Mouse (Mus musculus) kidney, adult 2 months (tissue): ENCODE measurements around the gene Gm498. TPM values are rescaled to one million over a fixed set of nuclear protein-coding genes. Genes with fewer than 3 reads are reported as not detected.

Source experiments
- DNase-seq: peaks from one replicate; pipeline ENCODE4 v3.0.0; 2021
- H3K27ac ChIP-seq: fragments of 200-500 bp; 2 replicates; pipeline ENCODE4 v1.5.1; 2012; ENCODE audit warnings: low read depth, low read length, control low read depth, inconsistent platforms; ENCODE audit not compliant: insufficient read depth
- H3K27me3 ChIP-seq: fragments of 200-500 bp; replicated peaks from 2 replicates; pipeline ENCODE4 v1.6.1; 2012; ENCODE audit warnings: mild to moderate bottlenecking, moderate library complexity, low read length, inconsistent platforms; ENCODE audit not compliant: control insufficient read depth, insufficient read depth
- H3K36me3 ChIP-seq: fragments of 200-500 bp; 2 replicates; pipeline ENCODE4 v1.6.1; 2012; ENCODE audit warnings: mild to moderate bottlenecking, moderate library complexity, low read length, inconsistent platforms; ENCODE audit not compliant: control insufficient read depth, insufficient read depth
- H3K4me1 ChIP-seq: fragments of 200-500 bp; 2 replicates; pipeline ENCODE4 v1.6.1; 2011; ENCODE audit warnings: low read length; ENCODE audit not compliant: control insufficient read depth, insufficient read depth
- H3K4me3 ChIP-seq: fragments of 200-500 bp; 2 replicates; pipeline ENCODE4 v1.5.1; 2011; ENCODE audit warnings: mild to moderate bottlenecking, low read depth, low read length, control low read depth; ENCODE audit not compliant: insufficient read depth
- CTCF ChIP-seq: fragments of 200-500 bp; conservative IDR thresholded peaks from 2 replicates; pipeline ENCODE4 v1.5.1; 2011; ENCODE audit warnings: low read depth, mild to moderate bottlenecking, control low read depth, low read length, moderate library complexity, mixed read lengths; ENCODE audit not compliant: insufficient read depth, insufficient read length
- POLR2A ChIP-seq: fragments of 200-500 bp; IDR thresholded peaks from one replicate; pipeline ENCODE4 v1.6.1; 2011; ENCODE audit warnings: low read depth, low read length, control low read depth
- WGBS: fragments of 180-500 bp; shearing (Covaris S2); methylation state at CpG from one replicate; pipeline ENCODE4 v1.1.7; 2018; 5-methylcytosine and 5-hydroxymethylcytosine counted together
- polyA plus RNA-seq: library from polyadenylated mRNA; depleted of rRNA; stranded (reverse); fragments of >200 nt; gene quantifications from 2 replicates; pipeline ENCODE4 v1.2.3, GENCODE M21; 2012

Gene Gm498
- polyA plus RNA-seq, 1 experiment = not detected

DNA sequence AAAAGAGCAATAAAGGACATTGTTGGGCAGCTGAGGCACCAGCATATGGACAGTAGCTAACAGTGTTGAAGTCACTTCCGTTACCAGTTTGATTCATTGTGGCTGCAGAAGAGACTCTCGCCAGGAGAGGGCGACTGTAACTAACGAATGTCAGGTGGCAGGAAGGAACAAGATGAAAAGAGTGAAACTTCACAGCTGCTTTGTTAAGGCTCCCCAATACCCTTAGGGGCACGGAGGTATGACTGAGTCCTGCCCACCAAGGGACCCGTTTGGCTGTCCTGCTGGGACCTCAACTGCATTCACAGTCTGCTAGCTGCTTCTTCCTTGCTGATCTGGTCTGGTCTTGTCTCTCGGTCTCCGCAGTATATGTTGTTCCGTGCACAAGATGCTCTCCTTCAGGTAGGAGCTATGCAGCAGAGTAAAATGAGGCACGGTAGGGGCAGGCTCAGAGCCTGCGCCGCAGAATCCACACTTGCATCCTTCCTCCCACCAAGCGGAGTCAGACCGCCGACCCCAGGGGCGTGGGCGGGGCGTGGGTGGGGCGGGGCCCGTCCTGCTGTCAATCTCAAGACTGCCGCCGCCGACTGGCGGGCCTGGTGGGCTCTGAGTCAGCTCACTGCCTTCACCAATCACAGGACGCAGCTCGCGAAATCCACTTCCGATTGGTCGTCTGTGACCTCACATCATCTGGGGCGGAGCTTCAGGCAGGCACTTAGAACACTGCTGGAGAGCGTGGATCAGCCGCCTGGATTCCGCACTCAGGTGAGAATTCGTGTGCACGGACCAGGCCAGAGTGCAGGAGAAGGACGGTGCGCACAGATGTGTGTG, 36.9 kb upstream of the Gm498 start:
- Histone ChIP-seq H3K36me3 (no peaks in the 10 kb centered on the region), H3K4me1 (0 out of 2 replicates have a peak, but pooled peaks cover 6% of the 10 kb centered on the region), H3K27ac (peak overlapping the region; percentile 72), H3K4me3 (peak overlapping the region; percentile 75), H3K27me3 (no peaks in the 10 kb centered on the region)
- DNase-seq = peak; percentile 98
- under 1% methylated on average over 37 of the region's 37 CpGs for WGBS
- TF ChIP-seq POLR2A = peak; percentile 62
- peak; percentile 94 for TF ChIP-seq CTCF

DNA sequence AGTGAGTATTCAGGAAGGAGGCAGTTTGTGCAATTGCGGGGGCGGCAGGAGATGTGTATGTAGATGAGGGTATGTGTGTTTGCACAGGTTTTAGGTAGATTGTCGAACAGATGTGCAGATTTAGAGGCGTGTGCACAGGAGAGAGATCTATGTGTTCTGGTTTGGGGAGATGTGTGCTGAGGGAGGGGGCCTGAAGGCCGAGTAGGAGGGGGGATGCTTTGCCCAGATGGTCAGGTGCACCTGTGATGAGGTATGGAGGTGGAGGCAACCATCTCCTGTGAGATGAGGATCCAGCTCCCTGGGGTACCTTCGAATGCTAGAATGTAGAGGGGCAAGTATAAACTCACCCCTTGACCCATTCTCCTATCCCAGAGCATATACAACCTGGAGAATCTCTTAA, 36.2 kb upstream of the Gm498 start:
- Histone ChIP-seq H3K4me3 (peak overlapping the region; percentile 48), H3K27me3 (no peaks in the 10 kb centered on the region), H3K4me1 (0 out of 2 replicates have a peak, but pooled peaks cover 6% of the 10 kb centered on the region), H3K36me3 (no peaks in the 10 kb centered on the region), H3K27ac (no peak overlapping the region)
- DNase-seq = no peak
- TF ChIP-seq CTCF (no peak), POLR2A (no peak)
- WGBS = 7% methylated on average over 6 of the region's 6 CpGs

DNA sequence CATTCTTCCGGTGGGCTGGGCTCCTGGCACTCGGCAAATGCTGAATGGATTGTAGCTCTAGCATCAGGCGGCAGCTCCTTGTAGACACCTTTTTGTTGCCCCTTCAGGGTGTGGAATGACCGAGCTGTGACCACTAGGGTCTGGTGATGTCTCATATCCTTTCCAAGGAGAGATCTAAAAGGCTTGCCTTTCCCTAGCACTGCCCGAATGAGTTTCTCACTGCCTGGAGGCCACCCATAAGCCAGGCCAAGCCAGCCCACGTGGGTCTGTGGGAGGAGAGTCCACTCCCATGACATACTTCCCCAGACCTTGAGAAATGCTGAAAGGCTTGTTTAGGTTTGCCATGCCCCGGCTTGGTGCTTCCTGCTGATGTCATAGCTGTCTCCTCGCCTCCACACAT, 34.4 kb upstream of the Gm498 start:
- no peak for DNase-seq
- no peak for TF ChIP-seq POLR2A
- Histone ChIP-seq H3K4me1 (0 out of 2 replicates have a peak, but pooled peaks cover 6% of the 10 kb centered on the region), H3K4me3 (no peak overlapping the region), H3K27ac (no peak overlapping the region), H3K27me3 (no peaks in the 10 kb centered on the region), H3K36me3 (no peaks in the 10 kb centered on the region)
- 71% methylated on average over 8 of the region's 8 CpGs for WGBS

DNA sequence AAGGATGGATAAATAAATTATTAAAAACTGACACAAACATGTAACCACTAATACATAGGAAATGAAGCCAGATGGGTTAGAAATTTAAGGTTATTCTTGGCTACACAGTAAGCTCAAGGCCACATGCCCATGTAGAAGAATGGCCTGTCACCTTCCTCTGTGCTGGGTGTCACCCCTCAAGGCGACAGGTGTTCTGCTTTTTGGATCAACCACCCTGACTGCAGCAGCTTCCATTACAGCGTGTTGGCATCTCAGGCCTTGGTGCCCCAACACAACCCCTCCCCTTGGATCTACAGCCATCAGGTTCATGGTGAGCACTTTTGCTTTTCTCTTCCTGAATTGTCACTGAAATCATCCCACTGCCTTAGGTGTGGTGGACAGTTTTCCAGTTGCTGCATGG, 34.0 kb upstream of the Gm498 start:
- WGBS = 92% methylated on average over 2 of the region's 2 CpGs
- TF ChIP-seq CTCF (no peak), POLR2A (no peak)
- H3K4me1 ChIP-seq = 0 out of 2 replicates have a peak, but pooled peaks cover 6% of the 10 kb centered on the region
- no peaks in the 10 kb centered on the region for H3K27me3 ChIP-seq
- no peak overlapping the region for H3K4me3 ChIP-seq
- no peak for DNase-seq
- no peak overlapping the region for H3K27ac ChIP-seq
- H3K36me3 ChIP-seq = no peaks in the 10 kb centered on the region

DNA sequence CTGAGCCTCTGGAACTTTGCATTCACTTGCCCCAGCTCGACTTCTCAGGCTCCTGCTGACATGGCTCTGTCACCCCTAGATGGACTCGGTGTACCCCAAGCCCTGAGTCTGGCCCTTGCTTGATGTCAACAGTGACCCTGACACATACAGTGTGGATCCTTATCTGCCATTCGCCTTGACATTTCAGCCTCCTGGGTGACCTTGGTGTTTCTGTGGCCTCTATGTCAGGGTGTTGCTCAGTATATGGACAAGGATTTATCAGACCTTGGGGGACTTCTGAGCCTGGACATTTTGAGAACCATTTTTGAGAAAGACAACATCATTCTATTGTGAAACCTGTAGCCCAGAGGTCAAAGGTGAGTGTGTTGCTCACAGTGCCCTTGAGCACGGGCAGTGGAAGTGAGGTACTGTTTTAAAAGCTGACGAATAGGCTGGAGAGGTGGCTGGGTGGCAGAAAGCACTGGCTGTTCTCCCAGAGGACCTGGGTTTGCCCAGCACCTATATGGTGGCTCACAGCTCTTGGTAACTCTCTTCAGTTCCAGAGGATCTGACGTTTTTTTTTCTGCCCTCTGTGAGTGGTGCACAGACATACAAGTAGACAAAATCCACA, 33.0 kb upstream of the Gm498 start:
- TF ChIP-seq POLR2A (no peak), CTCF (no peak)
- 65% methylated on average over 6 of the region's 6 CpGs for WGBS
- no peak for DNase-seq
- H3K4me1 ChIP-seq = 0 out of 2 replicates have a peak, but pooled peaks cover 6% of the 10 kb centered on the region
- no peak overlapping the region for H3K4me3 ChIP-seq
- H3K27me3 ChIP-seq = no peaks in the 10 kb centered on the region
- no peak overlapping the region for H3K27ac ChIP-seq
- no peaks in the 10 kb centered on the region for H3K36me3 ChIP-seq

DNA sequence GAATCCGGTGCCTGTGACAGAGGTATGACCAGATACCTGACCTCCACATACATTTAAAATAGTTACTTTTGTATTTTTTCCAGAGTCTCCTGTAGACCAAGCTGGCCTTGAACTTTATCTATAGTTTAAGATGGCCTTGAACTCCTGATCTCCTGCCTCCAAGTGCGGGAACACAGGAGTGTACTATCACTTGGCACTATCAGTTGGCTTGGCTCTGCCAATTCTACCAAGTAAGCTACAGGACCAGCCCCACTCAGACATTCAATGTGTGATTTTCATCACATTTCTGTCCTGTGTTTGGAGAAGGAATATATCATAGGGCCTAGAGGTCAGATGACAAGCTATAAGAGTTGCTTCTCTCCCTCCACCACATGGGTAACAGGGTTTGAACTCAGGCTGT, 32.3 kb upstream of the Gm498 start:
- Histone ChIP-seq H3K4me3 (no peak overlapping the region), H3K27ac (no peak overlapping the region), H3K36me3 (no peaks in the 10 kb centered on the region), H3K4me1 (0 out of 2 replicates have a peak, but pooled peaks cover 6% of the 10 kb centered on the region), H3K27me3 (no peaks in the 10 kb centered on the region)
- no peak for DNase-seq
- TF ChIP-seq POLR2A (no peak), CTCF (no peak)
- 87% methylated on average over 2 of the region's 2 CpGs for whole genome bisulfite sequencing

DNA sequence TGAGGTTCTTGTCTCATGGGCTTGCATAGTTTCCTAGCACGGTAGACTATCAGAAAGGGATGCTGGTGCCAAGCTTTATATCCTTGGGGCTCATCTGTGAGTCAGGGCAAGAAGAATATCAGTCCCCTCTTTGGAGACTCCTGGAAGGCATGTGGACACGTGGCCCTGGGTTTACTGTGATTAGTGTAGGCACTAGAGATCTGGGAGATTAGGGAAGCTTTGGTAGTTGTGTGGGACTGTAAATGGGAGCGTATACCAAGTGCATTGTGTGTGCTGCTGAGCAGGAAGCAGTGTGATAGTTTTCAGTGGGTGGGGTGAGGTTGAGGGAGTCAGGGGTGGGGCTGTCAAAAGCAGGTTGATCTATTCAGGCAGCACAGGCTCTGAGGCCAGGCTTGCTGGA, 31.7 kb upstream of the Gm498 start:
- no peak for DNase-seq
- no peaks in the 10 kb centered on the region for H3K27me3 ChIP-seq
- no peak for TF ChIP-seq POLR2A
- TF ChIP-seq CTCF = no peak
- H3K36me3 ChIP-seq = no peaks in the 10 kb centered on the region
- WGBS = 63% methylated on average over 3 of the region's 3 CpGs
- no peak overlapping the region for H3K4me3 ChIP-seq
- 0 out of 2 replicates have a peak, but pooled peaks cover 6% of the 10 kb centered on the region for H3K4me1 ChIP-seq
- no peak overlapping the region for H3K27ac ChIP-seq
